8 mouse cellular contexts compared by ENCODE assay signal in the genomic region with DNA sequence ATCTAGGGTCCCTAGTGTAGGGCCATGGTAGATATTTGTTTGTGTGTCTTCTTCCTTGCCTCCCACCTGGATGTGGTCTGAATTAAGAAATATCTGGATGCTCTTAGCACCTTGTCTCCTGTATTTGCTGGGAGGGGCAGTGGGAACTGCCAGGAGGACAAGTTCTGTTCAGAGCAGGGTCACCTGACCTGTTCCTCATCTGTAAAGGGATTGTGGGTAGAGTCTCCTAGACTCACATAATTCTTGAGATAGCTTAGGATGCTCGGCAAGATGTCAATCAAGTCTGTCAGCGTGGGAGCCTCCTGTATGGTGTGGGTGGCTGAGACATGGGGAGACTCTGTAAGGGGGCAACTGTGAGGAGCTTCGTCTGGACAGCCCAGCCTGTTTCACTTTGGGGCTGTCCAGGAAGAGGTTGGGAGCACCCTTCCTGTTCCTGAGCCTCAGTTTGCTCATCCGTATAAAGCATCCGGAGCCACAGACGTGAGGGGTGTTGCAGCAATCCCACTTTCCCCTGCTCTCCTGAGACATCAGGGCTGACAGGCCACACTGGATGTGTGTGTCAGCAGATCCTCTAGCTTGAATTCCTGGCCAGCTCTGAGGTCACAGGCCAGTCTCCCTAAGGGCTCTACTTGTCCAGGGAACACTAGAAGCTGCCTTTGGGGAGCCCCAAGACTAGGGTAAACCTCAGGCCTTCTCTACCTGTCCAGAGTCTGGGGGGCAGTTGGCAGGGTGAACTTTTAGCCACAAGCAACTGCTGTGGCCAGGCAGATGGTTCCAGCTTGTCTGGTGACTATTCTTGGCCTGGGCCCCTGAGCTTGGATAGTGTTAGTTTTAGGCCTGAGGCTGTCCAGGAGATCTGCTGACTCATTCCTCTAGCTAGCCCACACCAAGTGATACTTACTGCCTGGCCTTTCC. TPM values are rescaled to one million over a fixed set of nuclear protein-coding genes. Genes with fewer than 3 reads are reported as not detected.
A peak's percentile ranks its signal among the peaks of the same experiment; 100 is the strongest.
DNase-seq lines count a peak whose midpoint lies in the region; ATAC-seq and TF ChIP-seq lines count a peak whose summit lies in the region.

No protein-coding gene starts in this region.

- no peak for ATAC-seq in kidney, postnatal 0 days (replicated peaks; ENCODE audit: low FRiP score, low read depth)
- no peak for ATAC-seq in neural tube, embryonic 15.5 days (ENCODE audit: low FRiP score)

- DNase-seq in adrenal gland, adult 2 months, result peak; percentile 70
- DNase-seq in adrenal gland, adult 8-10 months, result no peak
- peak; percentile 69 for DNase-seq in MN1 (ENCODE audit: low spot score)
- peak; percentile 60 to 66 for DNase-seq in gastrocnemius, postnatal 36 days
- no peak for DNase-seq in kidney, postnatal 0 days (ENCODE audit: low spot score)
- no peak for DNase-seq in frontal cortex, postnatal 25 days (ENCODE audit: low spot score in 2 of 2)
- no peak for DNase-seq in left cerebral cortex, postnatal 4 days

- peaks cover 42% of the 10 kb centered on the region for H3K36me3 ChIP-seq in kidney, postnatal 0 days (ENCODE audit: insufficient read depth, low read length)
- peaks cover 44% of the 10 kb centered on the region for H3K36me3 ChIP-seq in neural tube, embryonic 15.5 days

- H3K27ac ChIP-seq in kidney, postnatal 0 days, result no peak overlapping the region
- H3K27ac ChIP-seq in neural tube, embryonic 15.5 days (replicated peaks), result peak overlapping the region; percentile 88; the same call in 1 of the 2 replicates

- TF ChIP-seq CTCF in kidney, postnatal 0 days (IDR thresholded peaks at IDR 0.05; ENCODE audit: low read depth), result no peak

- H3K9me3 ChIP-seq in kidney, postnatal 0 days (replicated peaks; ENCODE audit: low read length), result no peaks in the 10 kb centered on the region
- no peaks in the 10 kb centered on the region for H3K9me3 ChIP-seq in neural tube, embryonic 15.5 days (replicated peaks)

- peak overlapping the region; percentile 78 for H3K4me2 ChIP-seq in kidney, postnatal 0 days (ENCODE audit: low read length)
- H3K4me2 ChIP-seq in neural tube, embryonic 15.5 days, result peak overlapping the region; percentile 95

- peaks cover 5% of the 10 kb centered on the region; the same call in 1 of the 2 replicates for H3K4me1 ChIP-seq in kidney, postnatal 0 days (replicated peaks; ENCODE audit: insufficient read depth, low read length)
- H3K4me1 ChIP-seq in neural tube, embryonic 15.5 days, result peaks cover 28% of the 10 kb centered on the region

- H3K27me3 ChIP-seq in kidney, postnatal 0 days (ENCODE audit: insufficient read depth, low read length), result no peaks in the 10 kb centered on the region
- no peaks in the 10 kb centered on the region for H3K27me3 ChIP-seq in neural tube, embryonic 15.5 days (replicated peaks)

- intact Hi-C loops in gastrocnemius, postnatal 36 days (cut with DNase I), result no loop called here
- intact Hi-C loops in left cerebral cortex, postnatal 4 days (cut with DNase I), result no loop called here

- peak overlapping the region; percentile 87 for H3K9ac ChIP-seq in kidney, postnatal 0 days (ENCODE audit: low read depth, low read length)
- peak overlapping the region; percentile 76 for H3K9ac ChIP-seq in neural tube, embryonic 15.5 days (replicated peaks)

- WGBS in kidney, postnatal 0 days, result 83% methylated on average over 6 of the region's 6 CpGs
- WGBS in neural tube, embryonic 15.5 days, result 91% methylated on average over 6 of the region's 6 CpGs

- peak overlapping the region; percentile 80 for H3K4me3 ChIP-seq in kidney, postnatal 0 days (replicated peaks; ENCODE audit: low read depth, low read length)
- peak overlapping the region; percentile 81 for H3K4me3 ChIP-seq in neural tube, embryonic 15.5 days (replicated peaks)

RNA-seq across cellular contexts. Expression of a gene that starts 2.0 kb away (rescaled TPM):
- total RNA-seq in adrenal gland, adult 2 months (2021), result 100 to 1,000 TPM in 1 of 2 experiments, 10 to 100 TPM in 1; 87.7 to 122 TPM
- polyA plus RNA-seq in adrenal gland, adult 2 months (2012; rRNA removed), result 174 and 205 TPM in 2 replicates
- 10 to 100 TPM; 50.9 to 77.7 (median 69.2) TPM for total RNA-seq in adrenal gland, adult 8-10 months (2022)
- total RNA-seq in gastrocnemius, postnatal 36 days (2021), result 100 to 1,000 TPM; 344 to 378 TPM
- 68.1 and 75.7 TPM in 2 replicates for polyA plus RNA-seq in kidney, postnatal 0 days (2015; fragmentation: Nextera tagmentation; extraction: Ambion mirVana)
- polyA plus RNA-seq in neural tube, embryonic 15.5 days (2015; fragmentation: Nextera tagmentation; extraction: Ambion mirVana), result 83.0 and 83.4 TPM in 2 replicates
- total RNA-seq in left cerebral cortex, postnatal 4 days (2021), result 10 to 100 TPM; 59.6 to 61.5 TPM

RNA-seq across cellular contexts. Expression of a gene that starts 4.8 kb away (rescaled TPM):
- total RNA-seq in adrenal gland, adult 2 months (2021), result 1 to 10 TPM; 1.0 to 2.2 TPM
- polyA plus RNA-seq in adrenal gland, adult 2 months (2012; rRNA removed), result 0.52 and 0.55 TPM in 2 replicates
- total RNA-seq in adrenal gland, adult 8-10 months (2022), result 1 to 10 TPM; 1.2 to 2.2 (median 1.7) TPM
- total RNA-seq in gastrocnemius, postnatal 36 days (2021), result 1 to 10 TPM; 4.4 to 6.0 TPM
- 0.34 and 0.50 TPM in 2 replicates for polyA plus RNA-seq in kidney, postnatal 0 days (2015; fragmentation: Nextera tagmentation; extraction: Ambion mirVana)
- 1.1 TPM in 2 replicates for polyA plus RNA-seq in neural tube, embryonic 15.5 days (2015; fragmentation: Nextera tagmentation; extraction: Ambion mirVana)
- 1 to 10 TPM; 2.6 to 3.3 TPM for total RNA-seq in left cerebral cortex, postnatal 4 days (2021)

RNA-seq across cellular contexts. Expression of a gene that starts 14.8 kb away (rescaled TPM):
- 10 to 100 TPM; 29.5 to 40.7 TPM for total RNA-seq in adrenal gland, adult 2 months (2021)
- 147 and 149 TPM in 2 replicates for polyA plus RNA-seq in adrenal gland, adult 2 months (2012; rRNA removed)
- 10 to 100 TPM; 37.8 to 41.6 (median 39.3) TPM for total RNA-seq in adrenal gland, adult 8-10 months (2022)
- total RNA-seq in gastrocnemius, postnatal 36 days (2021), result 10 to 100 TPM; 19.2 to 19.6 TPM
- polyA plus RNA-seq in kidney, postnatal 0 days (2015; fragmentation: Nextera tagmentation; extraction: Ambion mirVana), result 82.5 and 84.9 TPM in 2 replicates
- polyA plus RNA-seq in neural tube, embryonic 15.5 days (2015; fragmentation: Nextera tagmentation; extraction: Ambion mirVana), result 109 and 115 TPM in 2 replicates
- 10 to 100 TPM; 57.0 to 59.9 TPM for total RNA-seq in left cerebral cortex, postnatal 4 days (2021)

RNA-seq across cellular contexts. Expression of a gene that starts 19.6 kb away (rescaled TPM):
- not detected for total RNA-seq in adrenal gland, adult 2 months (2021)
- 0.46 TPM in 1 of 2 replicates, not detected in the other for polyA plus RNA-seq in adrenal gland, adult 2 months (2012; rRNA removed)
- not detected for total RNA-seq in adrenal gland, adult 8-10 months (2022)
- not detected for total RNA-seq in gastrocnemius, postnatal 36 days (2021)
- 1.5 TPM in 2 replicates for polyA plus RNA-seq in kidney, postnatal 0 days (2015; fragmentation: Nextera tagmentation; extraction: Ambion mirVana)
- polyA plus RNA-seq in neural tube, embryonic 15.5 days (2015; fragmentation: Nextera tagmentation; extraction: Ambion mirVana), result 1.0 and 4.1 TPM in 2 replicates
- total RNA-seq in left cerebral cortex, postnatal 4 days (2021), result under 1 TPM; 0.72 to 0.84 TPM

RNA-seq across cellular contexts. Expression of a gene that starts 20.3 kb away (rescaled TPM):
- 100 to 1,000 TPM; 588 to 674 TPM for total RNA-seq in adrenal gland, adult 2 months (2021)
- 314 and 321 TPM in 2 replicates for polyA plus RNA-seq in adrenal gland, adult 2 months (2012; rRNA removed)
- total RNA-seq in adrenal gland, adult 8-10 months (2022), result 100 to 1,000 TPM; 578 to 598 (median 581) TPM
- 100 to 1,000 TPM; 528 to 635 TPM for total RNA-seq in gastrocnemius, postnatal 36 days (2021)
- polyA plus RNA-seq in kidney, postnatal 0 days (2015; fragmentation: Nextera tagmentation; extraction: Ambion mirVana), result 1,067 and 1,079 TPM in 2 replicates
- polyA plus RNA-seq in neural tube, embryonic 15.5 days (2015; fragmentation: Nextera tagmentation; extraction: Ambion mirVana), result 958 and 1,001 TPM in 2 replicates
- 100 to 1,000 TPM; 486 to 495 TPM for total RNA-seq in left cerebral cortex, postnatal 4 days (2021)

Comparison
In these comparisons a context has a peak if more than half of its experiments do, and no peak if none do; other contexts are left out.
1. DNase-seq: peak in adrenal gland, adult 2 months (single experiment), MN1 (single experiment) and gastrocnemius, postnatal 36 days (2 of 2); none in adrenal gland, adult 8-10 months (single experiment), kidney, postnatal 0 days (single experiment), frontal cortex, postnatal 25 days (0 of 2) and left cerebral cortex, postnatal 4 days (single experiment).